Mouse (Mus musculus) midbrain, embryonic 15.5 days (tissue): ENCODE data around the gene Sgpl1. TPM values are rescaled to one million over a fixed set of nuclear protein-coding genes. Genes with fewer than 3 reads are reported as not detected.

ENCODE experiments used
- ATAC-seq: fragments of 200-750 bp; cut with Nextera tagmentation; replicated peaks from 2 replicates; pipeline ENCODE4 v1.8.0; 2017; ENCODE audit warnings: moderate TSS enrichment
- H3K27ac ChIP-seq: fragments of 300-500 bp; sonication (generic); 2 replicates; pipeline ENCODE4 v1.5.1; 2015; ENCODE audit warnings: mild to moderate bottlenecking, inconsistent platforms
- H3K27me3 ChIP-seq: fragments of 300-500 bp; sonication (generic); replicated peaks from 2 replicates; pipeline ENCODE4 v1.6.1; 2015; ENCODE audit warnings: inconsistent platforms
- H3K36me3 ChIP-seq: fragments of 300-500 bp; sonication (generic); replicated peaks from 2 replicates; pipeline ENCODE4 v1.6.1; 2015; ENCODE audit warnings: inconsistent platforms
- H3K4me1 ChIP-seq: fragments of 300-500 bp; sonication (generic); 2 replicates; pipeline ENCODE4 v1.6.1; 2015; ENCODE audit warnings: inconsistent platforms
- H3K4me2 ChIP-seq: fragments of 300-500 bp; sonication (generic); 2 replicates; pipeline ENCODE4 v1.6.1; 2015; ENCODE audit warnings: inconsistent platforms, mild to moderate bottlenecking, moderate library complexity
- H3K4me3 ChIP-seq: fragments of 300-500 bp; sonication (generic); 2 replicates; pipeline ENCODE4 v1.5.1; 2015; ENCODE audit warnings: mild to moderate bottlenecking, inconsistent platforms
- H3K9ac ChIP-seq: fragments of 300-500 bp; sonication (generic); 2 replicates; pipeline ENCODE4 v1.6.1; 2015; ENCODE audit warnings: mild to moderate bottlenecking, inconsistent platforms
- H3K9me3 ChIP-seq: fragments of 300-500 bp; sonication (generic); 2 replicates; pipeline ENCODE4 v1.6.1; 2016; ENCODE audit warnings: inconsistent platforms
- WGBS: fragments of 180-500 bp; shearing (Covaris S2); methylation state at CpG from one replicate; pipeline ENCODE4 v1.1.7; 2015; ENCODE audit warnings: mixed read lengths; 5-methylcytosine and 5-hydroxymethylcytosine counted together
- polyA plus RNA-seq: library from polyadenylated mRNA; unstranded; fragments of >200 nt; fragmentation: Nextera tagmentation; extraction: Ambion mirVana; gene quantifications from 2 replicates; pipeline ENCODE4 v1.2.1, GENCODE M21; 2015

Sgpl1 gene
- polyA plus RNA-seq, 1 experiment from 2014 or later: 50.6 TPM

DNA sequence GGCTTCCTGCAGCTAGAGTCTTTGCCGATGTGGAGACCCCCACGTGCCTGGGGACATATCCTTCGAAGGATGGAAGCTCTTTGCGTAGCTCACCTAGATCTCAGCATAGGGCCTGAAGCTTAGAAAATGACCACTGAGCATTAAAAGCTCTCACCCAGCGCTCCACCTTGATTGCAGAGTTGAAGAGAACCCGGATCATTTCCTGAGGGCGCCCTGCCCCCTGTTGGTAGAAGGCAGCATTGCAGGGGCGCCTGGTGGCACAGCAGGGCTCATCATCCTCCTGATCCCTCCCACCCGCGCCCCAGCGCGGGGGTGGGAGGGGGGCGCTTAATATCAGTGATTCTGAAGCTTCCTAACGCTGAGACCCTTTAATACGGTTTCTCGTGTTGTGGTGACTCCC lies 75.2 kb downstream of the Sgpl1 start:
- H3K27me3 ChIP-seq: no peaks in the 10 kb centered on the region
- no peak overlapping the region for H3K4me3 ChIP-seq
- H3K36me3 ChIP-seq: no peaks in the 10 kb centered on the region
- H3K4me1 ChIP-seq: peaks cover 7% of the 10 kb centered on the region; the same call in 1 of the 2 replicates
- no peak for ATAC-seq
- no peaks in the 10 kb centered on the region for H3K9me3 ChIP-seq
- no peak overlapping the region for H3K9ac ChIP-seq
- 16% methylated on average over 16 of the region's 16 CpGs for WGBS
- no peak overlapping the region for H3K4me2 ChIP-seq
- H3K27ac ChIP-seq: no peak overlapping the region

DNA sequence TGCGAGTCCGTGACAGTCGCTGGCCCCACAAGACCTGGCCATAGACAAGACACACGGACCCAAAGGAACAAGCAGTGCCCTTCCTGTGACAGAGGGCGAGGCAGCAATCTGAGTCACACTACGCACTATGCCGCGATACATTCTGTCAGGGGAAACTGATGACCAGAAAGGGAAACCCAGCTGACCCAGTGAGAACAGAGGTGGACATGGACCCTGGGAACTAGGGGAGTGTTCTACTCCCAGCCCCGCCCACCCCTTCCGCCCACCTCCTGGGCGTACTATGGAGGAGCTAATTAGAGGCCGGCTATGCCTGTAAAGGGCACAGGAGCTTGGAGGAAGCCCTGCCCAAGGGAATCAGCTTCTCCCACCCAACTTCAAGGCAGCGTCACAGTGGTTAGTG lies 78.3 kb downstream of the Sgpl1 start:
- Histone ChIP-seq H3K27ac (no peak overlapping the region), H3K4me3 (no peak overlapping the region), H3K27me3 (no peaks in the 10 kb centered on the region; the same call in 1 of the 2 replicates), H3K4me2 (no peak overlapping the region), H3K36me3 (no peaks in the 10 kb centered on the region), H3K9ac (no peak overlapping the region), H3K9me3 (no peaks in the 10 kb centered on the region), H3K4me1 (peaks cover 10% of the 10 kb centered on the region; the same call in 1 of the 2 replicates)
- no peak for ATAC-seq
- 11% methylated on average over 13 of the region's 13 CpGs for WGBS

DNA sequence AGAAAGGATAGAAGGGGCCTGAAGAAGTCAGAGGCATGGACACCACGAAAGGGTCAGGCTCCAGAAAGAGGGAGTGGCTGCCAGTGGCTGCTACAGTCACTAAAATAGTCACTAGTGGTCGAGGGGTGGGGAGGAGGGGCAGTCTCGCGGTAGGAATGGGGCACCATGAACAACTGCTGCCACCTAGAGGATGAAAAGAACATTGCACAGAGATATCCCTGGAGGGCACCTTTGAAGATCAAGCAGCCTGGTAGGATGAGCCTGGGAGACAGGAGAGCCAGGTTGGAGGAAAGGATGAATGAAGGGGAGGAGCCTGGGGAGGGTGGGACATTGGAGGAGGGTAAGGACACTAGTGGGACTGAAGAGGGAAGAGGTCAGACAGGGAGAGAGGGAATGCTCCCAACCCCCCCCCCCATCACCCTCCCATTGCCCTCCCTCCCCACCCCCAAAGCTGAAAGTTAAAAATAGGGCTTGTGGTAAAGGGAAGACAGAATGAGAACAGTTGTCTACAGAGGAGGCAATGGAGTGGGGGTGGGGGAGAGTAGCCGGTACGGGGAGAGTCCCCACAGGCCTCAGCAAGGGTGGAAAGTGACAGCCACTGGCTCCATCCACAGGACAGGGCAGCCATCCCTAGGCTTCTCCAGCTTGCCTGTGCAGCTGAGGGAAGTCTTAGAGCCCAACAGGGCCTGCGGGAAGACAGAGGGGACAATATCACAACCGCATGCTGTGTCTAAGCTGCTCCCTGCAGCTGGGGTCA lies 78.9 kb downstream of the Sgpl1 start:
- H3K27me3 ChIP-seq: no peaks in the 10 kb centered on the region; the same call in 1 of the 2 replicates
- no peaks in the 10 kb centered on the region for H3K9me3 ChIP-seq
- H3K4me3 ChIP-seq: no peak overlapping the region
- peak; percentile 48; the same call in 1 of the 2 replicates for ATAC-seq
- H3K4me1 ChIP-seq: peaks cover 10% of the 10 kb centered on the region; the same call in 1 of the 2 replicates
- no peak overlapping the region for H3K27ac ChIP-seq
- H3K36me3 ChIP-seq: no peaks in the 10 kb centered on the region
- 5% methylated on average over 8 of the region's 8 CpGs for WGBS
- no peak overlapping the region for H3K4me2 ChIP-seq
- no peak overlapping the region for H3K9ac ChIP-seq

DNA sequence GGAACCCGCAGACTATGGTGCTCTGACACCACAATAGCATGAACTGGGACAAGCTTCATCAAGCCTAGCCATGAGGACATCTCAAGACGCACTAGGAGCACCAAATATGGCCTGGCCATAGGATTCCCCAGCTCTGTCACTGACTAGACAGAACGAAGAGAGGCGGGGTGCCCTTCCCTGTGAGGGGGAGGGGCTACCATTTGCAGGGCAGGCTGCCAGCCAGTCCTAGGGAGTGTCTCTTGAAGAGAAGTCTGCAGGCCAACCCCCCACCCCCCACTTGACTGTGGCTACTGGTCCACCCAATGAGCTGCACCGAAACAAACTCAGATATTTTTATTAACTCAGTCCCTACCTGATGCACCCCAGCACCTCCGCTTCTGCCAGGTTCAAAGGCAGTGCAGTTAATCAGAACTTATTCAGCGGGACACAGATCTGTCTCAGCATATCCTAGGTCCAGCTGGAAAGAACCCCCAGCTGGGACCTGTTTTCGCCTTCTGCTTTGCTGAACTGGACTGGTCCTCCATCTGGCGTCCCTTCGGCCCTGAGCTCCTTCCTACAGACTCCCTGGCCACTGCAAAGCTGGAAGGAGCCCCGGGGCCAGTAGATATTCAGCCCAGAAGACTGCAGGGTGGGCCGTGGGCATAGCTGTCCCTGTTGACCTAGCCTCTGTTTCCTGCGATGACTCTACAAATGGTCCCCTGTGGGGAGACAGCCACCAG lies 82.1 kb downstream of the Sgpl1 start:
- Histone ChIP-seq H3K9me3 (no peaks in the 10 kb centered on the region), H3K4me3 (no peak overlapping the region), H3K9ac (no peak overlapping the region), H3K27me3 (no peaks in the 10 kb centered on the region; the same call in 1 of the 2 replicates), H3K4me1 (peaks cover 10% of the 10 kb centered on the region; the same call in 1 of the 2 replicates), H3K4me2 (no peak overlapping the region), H3K27ac (no peak overlapping the region), H3K36me3 (no peaks in the 10 kb centered on the region)
- ATAC-seq: no peak
- WGBS: 58% methylated on average over 13 of the region's 13 CpGs

DNA sequence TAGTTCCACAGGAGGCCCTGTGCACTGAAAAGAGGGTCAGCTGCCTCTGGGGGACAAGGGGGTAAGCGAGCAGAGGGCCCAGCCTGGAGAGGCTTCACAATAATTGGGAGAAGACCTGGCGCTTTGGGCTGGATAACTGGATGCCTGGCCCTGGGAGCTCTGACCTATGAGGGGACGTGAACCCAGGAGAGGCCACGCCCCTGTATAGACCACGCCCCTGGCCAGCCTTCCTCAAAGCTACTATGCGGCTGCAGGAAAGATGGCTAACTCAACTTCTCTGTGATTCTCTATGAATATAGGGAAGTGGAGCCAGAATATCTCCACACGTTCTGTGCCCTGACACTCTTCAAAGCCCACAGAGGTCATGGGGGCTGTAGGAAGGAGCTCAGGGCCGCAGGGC lies 82.9 kb downstream of the Sgpl1 start:
- ATAC-seq: no peak
- H3K4me2 ChIP-seq: no peak overlapping the region
- no peak overlapping the region for H3K27ac ChIP-seq

DNA sequence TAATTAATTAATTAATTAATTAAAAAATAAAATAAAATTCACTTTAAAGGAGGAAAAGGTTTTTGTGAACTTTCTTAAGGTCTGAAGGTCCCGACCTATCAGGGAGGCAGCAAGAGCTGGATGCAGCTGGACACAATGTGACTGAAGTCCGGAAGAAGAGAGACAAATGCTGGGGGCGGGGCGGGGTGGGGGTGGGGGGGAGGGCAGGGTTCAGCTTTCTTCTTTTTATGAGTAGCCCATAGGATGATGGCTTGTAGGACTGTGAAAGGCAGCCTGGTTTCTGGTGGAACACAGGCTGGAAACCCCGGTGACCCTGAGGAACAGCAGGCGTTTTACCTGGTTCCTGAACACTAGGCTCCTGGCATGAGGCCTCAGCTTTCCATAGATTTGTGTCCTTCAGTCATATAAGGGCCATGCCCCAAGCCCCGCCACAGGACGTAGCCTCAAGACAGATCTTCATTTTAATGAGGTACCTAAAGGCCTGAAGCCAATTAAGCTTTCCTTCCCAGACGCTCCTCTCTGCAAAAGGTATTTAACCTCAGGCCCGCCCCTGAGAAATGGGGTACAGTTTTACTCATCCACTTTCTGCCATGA lies 84.1 kb downstream of the Sgpl1 start:
- no peak for ATAC-seq
- Histone ChIP-seq H3K4me1 (peaks cover 9% of the 10 kb centered on the region; the same call in 1 of the 2 replicates), H3K4me3 (no peak overlapping the region), H3K27ac (no peak overlapping the region), H3K9ac (no peak overlapping the region), H3K36me3 (no peaks in the 10 kb centered on the region), H3K27me3 (no peaks in the 10 kb centered on the region; the same call in 1 of the 2 replicates), H3K9me3 (no peaks in the 10 kb centered on the region), H3K4me2 (no peak overlapping the region)
- WGBS: 66% methylated on average over 10 of the region's 10 CpGs

More for the DNA sequence above, 82.9 kb downstream of the Sgpl1 start:
- H3K9me3 ChIP-seq: no peaks in the 10 kb centered on the region
- no peak overlapping the region for H3K4me3 ChIP-seq
- H3K4me1 ChIP-seq: peaks cover 13% of the 10 kb centered on the region
- H3K36me3 ChIP-seq: no peaks in the 10 kb centered on the region
- WGBS: 16% methylated on average over 8 of the region's 8 CpGs
- H3K27me3 ChIP-seq: no peaks in the 10 kb centered on the region; the same call in 1 of the 2 replicates
- H3K9ac ChIP-seq: no peak overlapping the region

DNA sequence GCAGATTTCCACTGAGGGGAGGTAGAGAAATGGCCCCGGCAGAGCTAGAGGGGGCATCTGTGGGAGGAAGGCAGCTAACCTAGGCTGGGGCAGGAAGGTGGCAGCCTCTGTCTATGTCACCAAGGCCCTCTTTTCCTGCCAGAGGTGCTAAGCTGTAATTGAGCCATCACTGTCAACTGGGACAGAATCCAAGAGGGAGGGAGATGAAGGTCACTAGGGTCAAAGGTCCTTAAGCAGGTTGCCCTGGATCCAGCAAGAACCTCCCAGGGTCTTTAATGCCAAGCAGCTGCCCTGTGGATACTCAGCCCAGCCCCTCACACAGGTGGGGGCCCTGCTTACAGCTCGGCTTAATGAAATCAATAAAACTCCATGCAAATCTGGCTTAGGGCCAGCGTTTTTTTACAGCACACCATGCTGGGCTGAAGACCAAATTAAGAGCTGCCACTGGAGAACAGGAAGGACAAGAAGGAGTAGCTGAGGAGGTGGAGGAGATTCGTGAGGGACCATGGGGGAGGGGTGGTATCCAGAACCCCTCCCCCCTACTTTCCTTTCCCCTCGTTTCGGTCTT lies 87.9 kb downstream of the Sgpl1 start:
- ATAC-seq: no peak

DNA sequence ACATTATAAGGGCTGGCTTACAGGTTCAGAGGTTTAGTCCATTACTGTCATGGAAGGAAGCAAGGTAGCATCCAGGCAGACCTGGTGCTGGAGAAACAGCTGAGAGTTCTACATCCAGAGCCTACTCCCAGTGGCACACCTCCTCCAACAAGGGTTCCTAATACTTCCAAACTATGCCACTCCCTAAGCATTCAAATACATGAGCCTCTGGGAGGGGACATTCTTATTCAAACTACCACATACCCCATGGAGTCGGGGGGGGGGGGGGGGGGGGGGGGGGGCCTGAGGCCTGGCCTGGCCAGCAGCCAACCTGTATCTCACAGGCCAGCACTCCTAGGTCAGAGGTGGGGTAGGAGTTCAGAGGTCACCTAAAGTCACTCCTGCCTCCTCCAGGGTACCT lies 88.4 kb downstream of the Sgpl1 start:
- no peak for ATAC-seq
- H3K4me2 ChIP-seq: no peak overlapping the region
- H3K4me3 ChIP-seq: no peak overlapping the region
- H3K27ac ChIP-seq: no peak overlapping the region
- no peak overlapping the region for H3K9ac ChIP-seq
- peaks cover 6% of the 10 kb centered on the region; the same call in 1 of the 2 replicates for H3K4me1 ChIP-seq
- H3K9me3 ChIP-seq: no peaks in the 10 kb centered on the region
- no peaks in the 10 kb centered on the region for H3K36me3 ChIP-seq
- no peaks in the 10 kb centered on the region for H3K27me3 ChIP-seq
- WGBS: 0% methylated on average over 1 of the region's 1 CpGs

More for the DNA sequence above, 87.9 kb downstream of the Sgpl1 start:
- Histone ChIP-seq H3K4me3 (no peak overlapping the region), H3K9me3 (no peaks in the 10 kb centered on the region), H3K4me2 (no peak overlapping the region), H3K9ac (no peak overlapping the region), H3K27me3 (no peaks in the 10 kb centered on the region), H3K4me1 (peaks cover 6% of the 10 kb centered on the region; the same call in 1 of the 2 replicates), H3K27ac (no peak overlapping the region), H3K36me3 (no peaks in the 10 kb centered on the region)
- WGBS: 18% methylated on average over 6 of the region's 6 CpGs

DNA sequence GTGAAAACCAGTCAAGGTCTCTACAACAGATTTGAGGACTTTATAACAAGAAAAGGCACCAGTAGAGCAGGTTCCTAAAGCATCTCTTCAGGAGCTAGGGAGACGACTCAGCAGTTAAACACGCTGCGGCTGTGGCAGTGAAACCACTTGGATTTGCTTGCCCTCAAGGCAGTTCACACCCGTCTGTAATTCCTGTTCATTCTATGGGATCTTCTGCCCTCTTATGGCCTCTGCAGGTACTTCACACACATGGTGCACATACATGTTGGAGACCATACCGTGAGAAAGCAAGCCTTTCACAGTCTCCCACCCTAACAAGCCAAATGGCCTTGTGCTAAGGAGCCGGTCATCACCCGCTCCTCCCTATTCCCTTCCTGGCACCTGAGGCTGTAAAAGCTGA lies 90.8 kb downstream of the Sgpl1 start:
- Histone ChIP-seq H3K4me3 (no peak overlapping the region), H3K4me2 (no peak overlapping the region), H3K27me3 (0 out of 2 replicates have a peak, but pooled peaks cover 5% of the 10 kb centered on the region), H3K4me1 (peaks cover 6% of the 10 kb centered on the region; the same call in 1 of the 2 replicates), H3K27ac (no peak overlapping the region), H3K36me3 (no peaks in the 10 kb centered on the region), H3K9ac (no peak overlapping the region), H3K9me3 (no peaks in the 10 kb centered on the region)
- 94% methylated on average over 7 of the region's 7 CpGs for WGBS
- no peak for ATAC-seq

DNA sequence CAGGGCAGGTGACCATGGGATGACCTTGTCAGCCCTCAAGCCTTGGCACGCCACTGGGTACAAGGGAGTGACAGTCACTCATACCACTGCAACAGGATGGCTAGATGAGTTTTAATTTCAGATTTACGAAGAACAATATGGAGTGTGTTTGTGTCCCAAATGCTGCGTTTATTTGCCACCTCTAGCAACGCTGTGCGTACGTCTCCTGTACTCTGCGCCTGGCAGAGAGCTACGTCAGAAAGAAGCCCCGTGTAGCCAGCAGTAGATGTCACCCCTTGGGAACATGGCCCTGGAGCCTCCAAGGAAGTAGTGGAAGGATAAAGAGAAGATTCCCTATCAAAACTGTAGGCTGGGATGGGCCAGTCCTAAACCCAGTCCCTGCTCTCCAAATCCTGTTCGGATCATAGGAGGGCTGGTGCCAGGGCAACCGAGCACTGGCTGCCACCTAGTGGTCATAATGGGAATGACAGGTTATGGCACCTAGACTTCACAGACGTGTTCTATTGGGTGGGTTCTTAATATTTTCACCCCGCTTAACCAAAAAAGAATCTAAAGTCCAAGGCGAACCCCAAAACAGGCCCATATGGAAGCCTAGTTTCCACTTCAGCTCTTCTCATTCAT lies 95.4 kb downstream of the Sgpl1 start:
- Histone ChIP-seq H3K36me3 (no peaks in the 10 kb centered on the region), H3K9me3 (no peaks in the 10 kb centered on the region), H3K27me3 (0 out of 2 replicates have a peak, but pooled peaks cover 5% of the 10 kb centered on the region), H3K9ac (no peak overlapping the region), H3K27ac (no peak overlapping the region), H3K4me3 (no peak overlapping the region), H3K4me1 (no peaks in the 10 kb centered on the region), H3K4me2 (no peak overlapping the region)
- ATAC-seq: peak; percentile 76; the same call in 1 of the 2 replicates
- WGBS: 58% methylated on average over 14 of the region's 14 CpGs
